Mouse (Mus musculus): ENCODE results near the gene Tm6sf2. TPM values are rescaled to one million over a fixed set of nuclear protein-coding genes. Genes with fewer than 3 reads are reported as not detected.

Gene Tm6sf2
- 0.60 and 0.82 TPM in 2 replicates for polyA plus RNA-seq (2014; fragmentation: Nextera tagmentation; extraction: Ambion mirVana)

GRCm38 (mm10) chr8:70072441-70073069, at the start of gene Tm6sf2:
TSS of gene Tm6sf2 (plus strand) at chr8:70072924.
- H3K9ac ChIP-seq (ENCODE audit: low read depth, low read length): no peak within 1 kb of the TSS
- peak within 1 kb of the TSS; percentile 38 for H3K4me3 ChIP-seq (ENCODE audit: low read depth, low read length)
- peaks cover 16% of the 10 kb centered on the region; the same call in 1 of the 2 replicates for H3K36me3 ChIP-seq (ENCODE audit: control insufficient read depth, insufficient read depth, low read length)
- peak; percentile 79 for ATAC-seq (replicated peaks; ENCODE audit: low FRiP score)
- no peaks in the 10 kb centered on the region for H3K27me3 ChIP-seq (replicated peaks; ENCODE audit: control insufficient read depth, insufficient read depth, low read length)
- peaks cover 12% of the 10 kb centered on the region for H3K4me1 ChIP-seq (replicated peaks; ENCODE audit: control insufficient read depth, insufficient read depth, low read length)
- no peak within 1 kb of the TSS for H3K27ac ChIP-seq (ENCODE audit: low read depth, low read length)
- DNase-seq (ENCODE audit: low spot score): peak; percentile 52
- 9% methylated on average over 22 of the region's 27 CpGs for WGBS
- no peaks in the 10 kb centered on the region for H3K9me3 ChIP-seq (ENCODE audit: control insufficient read depth, low read length)
- H3K4me2 ChIP-seq: peak within 1 kb of the TSS; percentile 67

GRCm38 (mm10) chr8:70023596-70023995, 49.1 kb upstream of the Tm6sf2 start:
- DNase-seq (ENCODE audit: low spot score) (no peak), ATAC-seq (replicated peaks; ENCODE audit: low FRiP score) (no peak; the same call in 1 of the 2 replicates)
- H3K4me2 ChIP-seq: no peak overlapping the region
- H3K9ac ChIP-seq (ENCODE audit: low read depth, low read length): no peak overlapping the region
- H3K27ac ChIP-seq (ENCODE audit: low read depth, low read length): no peak overlapping the region; the same call in 1 of the 2 replicates
- H3K4me3 ChIP-seq (ENCODE audit: low read depth, low read length): no peak overlapping the region
- peaks cover 84% of the 10 kb centered on the region for H3K36me3 ChIP-seq (ENCODE audit: control insufficient read depth, insufficient read depth, low read length)
- H3K4me1 ChIP-seq (replicated peaks; ENCODE audit: control insufficient read depth, insufficient read depth, low read length): no peaks in the 10 kb centered on the region
- H3K9me3 ChIP-seq (ENCODE audit: control insufficient read depth, low read length): no peaks in the 10 kb centered on the region
- H3K27me3 ChIP-seq (replicated peaks; ENCODE audit: control insufficient read depth, insufficient read depth, low read length): no peaks in the 10 kb centered on the region
- 83% methylated on average over 8 of the region's 8 CpGs for WGBS

GRCm38 (mm10) chr8:70026151-70026550, 46.6 kb upstream of the Tm6sf2 start:
- Histone ChIP-seq H3K27me3 (replicated peaks; ENCODE audit: control insufficient read depth, insufficient read depth, low read length) (no peaks in the 10 kb centered on the region), H3K36me3 (ENCODE audit: control insufficient read depth, insufficient read depth, low read length) (peaks cover 86% of the 10 kb centered on the region), H3K27ac (ENCODE audit: low read depth, low read length) (no peak overlapping the region), H3K4me3 (ENCODE audit: low read depth, low read length) (no peak overlapping the region), H3K9ac (ENCODE audit: low read depth, low read length) (no peak overlapping the region), H3K4me2 (no peak overlapping the region), H3K4me1 (replicated peaks; ENCODE audit: control insufficient read depth, insufficient read depth, low read length) (no peaks in the 10 kb centered on the region), H3K9me3 (ENCODE audit: control insufficient read depth, low read length) (no peaks in the 10 kb centered on the region)
- WGBS: 91% methylated on average over 2 of the region's 2 CpGs
- DNase-seq (ENCODE audit: low spot score) (no peak), ATAC-seq (replicated peaks; ENCODE audit: low FRiP score) (no peak)

GRCm38 (mm10) chr8:70030255-70030654, 42.5 kb upstream of the Tm6sf2 start:
- no peaks in the 10 kb centered on the region for H3K9me3 ChIP-seq (ENCODE audit: control insufficient read depth, low read length)
- DNase-seq (ENCODE audit: low spot score) (no peak), ATAC-seq (replicated peaks; ENCODE audit: low FRiP score) (no peak)
- H3K4me1 ChIP-seq (replicated peaks; ENCODE audit: control insufficient read depth, insufficient read depth, low read length): no peaks in the 10 kb centered on the region
- no peak overlapping the region for H3K9ac ChIP-seq (ENCODE audit: low read depth, low read length)
- H3K4me3 ChIP-seq (ENCODE audit: low read depth, low read length): no peak overlapping the region
- 97% methylated on average over 1 of the region's 1 CpGs for WGBS
- no peak overlapping the region for H3K27ac ChIP-seq (ENCODE audit: low read depth, low read length)
- H3K27me3 ChIP-seq (replicated peaks; ENCODE audit: control insufficient read depth, insufficient read depth, low read length): no peaks in the 10 kb centered on the region
- no peak overlapping the region for H3K4me2 ChIP-seq
- H3K36me3 ChIP-seq (ENCODE audit: control insufficient read depth, insufficient read depth, low read length): peaks cover 60% of the 10 kb centered on the region

- peaks cover 33% of the 10 kb centered on the region for H3K4me1 ChIP-seq (replicated peaks; ENCODE audit: control insufficient read depth, insufficient read depth, low read length)
Measured at GRCm38 (mm10) chr8:70037994-70038393, 34.7 kb upstream of the Tm6sf2 start.

GRCm38 (mm10) chr8:70041885-70042546, 30.7 kb upstream of the Tm6sf2 start:
- WGBS: under 1% methylated on average over 47 of the region's 47 CpGs
- Histone ChIP-seq H3K4me1 (replicated peaks; ENCODE audit: control insufficient read depth, insufficient read depth, low read length) (peaks cover 41% of the 10 kb centered on the region), H3K4me2 (peak overlapping the region; percentile 75), H3K4me3 (ENCODE audit: low read depth, low read length) (peak overlapping the region; percentile 99), H3K9ac (ENCODE audit: low read depth, low read length) (peak overlapping the region; percentile 98), H3K9me3 (ENCODE audit: control insufficient read depth, low read length) (no peaks in the 10 kb centered on the region), H3K27ac (ENCODE audit: low read depth, low read length) (peak overlapping the region; percentile 54), H3K27me3 (replicated peaks; ENCODE audit: control insufficient read depth, insufficient read depth, low read length) (no peaks in the 10 kb centered on the region), H3K36me3 (ENCODE audit: control insufficient read depth, insufficient read depth, low read length) (no peaks in the 10 kb centered on the region)
- DNase-seq (ENCODE audit: low spot score) (peak; percentile 39), ATAC-seq (replicated peaks; ENCODE audit: low FRiP score) (0 out of 2 replicates have a peak, but pooled peaks have one; percentile 16)

More at GRCm38 (mm10) chr8:70037994-70038393, 34.7 kb upstream of the Tm6sf2 start:
- ATAC-seq (replicated peaks; ENCODE audit: low FRiP score): peak; percentile 73
- H3K27me3 ChIP-seq (replicated peaks; ENCODE audit: control insufficient read depth, insufficient read depth, low read length): no peaks in the 10 kb centered on the region
- WGBS: 79% methylated on average over 1 of the region's 1 CpGs
- no peaks in the 10 kb centered on the region for H3K9me3 ChIP-seq (ENCODE audit: control insufficient read depth, low read length)
- H3K4me3 ChIP-seq (ENCODE audit: low read depth, low read length): no peak overlapping the region
- DNase-seq (ENCODE audit: low spot score): no peak
- H3K4me2 ChIP-seq: peak overlapping the region; percentile 45
- H3K36me3 ChIP-seq (ENCODE audit: control insufficient read depth, insufficient read depth, low read length): peaks cover 2% of the 10 kb centered on the region; the same call in 1 of the 2 replicates
- H3K27ac ChIP-seq (ENCODE audit: low read depth, low read length): peak overlapping the region; percentile 52
- no peak overlapping the region for H3K9ac ChIP-seq (ENCODE audit: low read depth, low read length)

- H3K27me3 ChIP-seq (replicated peaks; ENCODE audit: control insufficient read depth, insufficient read depth, low read length): no peaks in the 10 kb centered on the region
- no peaks in the 10 kb centered on the region for H3K9me3 ChIP-seq (ENCODE audit: control insufficient read depth, low read length)
- H3K27ac ChIP-seq (ENCODE audit: low read depth, low read length): peak within 1 kb of the TSS; percentile 54
- H3K4me3 ChIP-seq (ENCODE audit: low read depth, low read length): peak within 1 kb of the TSS; percentile 99
- no peaks in the 10 kb centered on the region for H3K36me3 ChIP-seq (ENCODE audit: control insufficient read depth, insufficient read depth, low read length)
- under 1% methylated on average over 65 of the region's 65 CpGs for WGBS
- DNase-seq (ENCODE audit: low spot score) (peak; percentile 97), ATAC-seq (replicated peaks; ENCODE audit: low FRiP score) (peak; percentile 91)
- peaks cover 33% of the 10 kb centered on the region for H3K4me1 ChIP-seq (replicated peaks; ENCODE audit: control insufficient read depth, insufficient read depth, low read length)
- peak within 1 kb of the TSS; percentile 75 for H3K4me2 ChIP-seq
- peak within 1 kb of the TSS; percentile 98 for H3K9ac ChIP-seq (ENCODE audit: low read depth, low read length)
Measured at GRCm38 (mm10) chr8:70042583-70043455, 29.9 kb upstream of the Tm6sf2 start, which contains the start of the genes Mau2 and Sugp1. TSS of gene Mau2 (minus strand) at chr8:70042734. TSS of gene Sugp1 (plus strand) at chr8:70042813.

GRCm38 (mm10) chr8:70043996-70044395, 28.7 kb upstream of the Tm6sf2 start:
- H3K4me3 ChIP-seq (ENCODE audit: low read depth, low read length): peak overlapping the region; percentile 99
- DNase-seq (ENCODE audit: low spot score): no peak
- no peaks in the 10 kb centered on the region for H3K9me3 ChIP-seq (ENCODE audit: control insufficient read depth, low read length)
- H3K27me3 ChIP-seq (replicated peaks; ENCODE audit: control insufficient read depth, insufficient read depth, low read length): no peaks in the 10 kb centered on the region
- H3K27ac ChIP-seq (ENCODE audit: low read depth, low read length): no peak overlapping the region
- peaks cover 2% of the 10 kb centered on the region; the same call in 1 of the 2 replicates for H3K36me3 ChIP-seq (ENCODE audit: control insufficient read depth, insufficient read depth, low read length)
- peak overlapping the region; percentile 98 for H3K9ac ChIP-seq (ENCODE audit: low read depth, low read length)
- 87% methylated on average over 5 of the region's 5 CpGs for WGBS
- ATAC-seq (replicated peaks; ENCODE audit: low FRiP score): no peak
- H3K4me2 ChIP-seq: peak overlapping the region; percentile 75
- peaks cover 27% of the 10 kb centered on the region for H3K4me1 ChIP-seq (replicated peaks; ENCODE audit: control insufficient read depth, insufficient read depth, low read length)
